Mouse (Mus musculus) skeletal muscle tissue, adult 2 months (tissue): ENCODE measurements around the gene Flt3.

Source experiments
- DNase-seq: peaks from one replicate; pipeline ENCODE4 v3.0.0-alpha.2; 2012; ENCODE audit warnings: low read depth, low spot score

Gene Flt3

GRCm38 (mm10) chr5:147399843-147400504 lies at the start of gene Flt3:
Gene Flt3 (minus strand): TSS chr5:147400489.
- no peak for DNase-seq

- no peak for DNase-seq
Observed at GRCm38 (mm10) chr5:147448933-147449332, 48.6 kb upstream of the Flt3 start.

- no peak for DNase-seq
Observed at GRCm38 (mm10) chr5:147448526-147448925, 48.2 kb upstream of the Flt3 start.

- DNase-seq = no peak
Observed at GRCm38 (mm10) chr5:147445252-147445651, 45.0 kb upstream of the Flt3 start.

- no peak for DNase-seq
Observed at GRCm38 (mm10) chr5:147444757-147445156, 44.5 kb upstream of the Flt3 start.

GRCm38 (mm10) chr5:147444298-147444697 lies 44.0 kb upstream of the Flt3 start:
- DNase-seq = no peak

- DNase-seq = no peak
Observed at GRCm38 (mm10) chr5:147442741-147443140, 42.5 kb upstream of the Flt3 start.

- no peak for DNase-seq
Observed at GRCm38 (mm10) chr5:147441979-147442378, 41.7 kb upstream of the Flt3 start.

GRCm38 (mm10) chr5:147440996-147441507 lies 40.8 kb upstream of the Flt3 start:
- no peak for DNase-seq

GRCm38 (mm10) chr5:147436491-147436890 lies 36.2 kb upstream of the Flt3 start:
- no peak for DNase-seq

GRCm38 (mm10) chr5:147435751-147436150 lies 35.5 kb upstream of the Flt3 start:
- DNase-seq = no peak

GRCm38 (mm10) chr5:147435224-147435623 lies 34.9 kb upstream of the Flt3 start:
- DNase-seq = no peak

GRCm38 (mm10) chr5:147432927-147433326 lies 32.6 kb upstream of the Flt3 start:
- DNase-seq = no peak

- peak; percentile 30 for DNase-seq
Observed at GRCm38 (mm10) chr5:147430936-147431839, 30.9 kb upstream of the Flt3 start.

- DNase-seq = peak; percentile 34
Observed at GRCm38 (mm10) chr5:147430361-147430935, 30.2 kb upstream of the Flt3 start.

- peak; percentile 95 for DNase-seq
Observed at GRCm38 (mm10) chr5:147429535-147430305, 29.4 kb upstream of the Flt3 start, which contains the start of gene Pan3. Gene Pan3 (plus strand): TSS chr5:147430161.

- no peak for DNase-seq
Observed at GRCm38 (mm10) chr5:147426048-147426805, 25.9 kb upstream of the Flt3 start.

- no peak for DNase-seq
Observed at GRCm38 (mm10) chr5:147423612-147424011, 23.3 kb upstream of the Flt3 start.

GRCm38 (mm10) chr5:147418394-147419121 lies 18.3 kb upstream of the Flt3 start:
- DNase-seq = peak; percentile 51

- no peak for DNase-seq
Observed at GRCm38 (mm10) chr5:147417986-147418385, 17.7 kb upstream of the Flt3 start.
